Mouse (Mus musculus) NIH3T3 (cell line): ENCODE data around the gene Palld.

Experiments used
- DNase-seq: peaks from one replicate; pipeline ENCODE4 v3.0.0-alpha.2; 2012; ENCODE audit warnings: low read depth

The Palld gene

DNA sequence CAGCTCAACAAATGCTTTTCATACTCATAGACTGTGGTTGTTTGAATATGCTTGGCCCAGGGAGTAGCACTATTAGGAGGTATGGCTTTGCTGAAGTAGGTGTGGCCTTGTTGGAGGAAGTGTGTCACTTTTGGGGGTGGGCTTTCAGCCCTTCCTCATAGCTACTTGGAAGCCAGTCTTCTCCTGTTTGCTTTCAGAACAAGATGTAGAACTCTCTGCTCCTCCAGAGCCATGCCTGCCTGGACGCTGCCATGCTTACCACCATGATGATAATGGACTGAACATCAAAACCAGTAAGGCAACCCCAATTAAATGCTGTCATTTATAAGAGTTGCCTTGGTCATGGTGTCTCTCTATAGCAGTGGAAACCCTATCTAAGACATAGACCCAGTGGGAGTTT lies 217.2 kb downstream of the Palld start:
- no peak for DNase-seq

DNA sequence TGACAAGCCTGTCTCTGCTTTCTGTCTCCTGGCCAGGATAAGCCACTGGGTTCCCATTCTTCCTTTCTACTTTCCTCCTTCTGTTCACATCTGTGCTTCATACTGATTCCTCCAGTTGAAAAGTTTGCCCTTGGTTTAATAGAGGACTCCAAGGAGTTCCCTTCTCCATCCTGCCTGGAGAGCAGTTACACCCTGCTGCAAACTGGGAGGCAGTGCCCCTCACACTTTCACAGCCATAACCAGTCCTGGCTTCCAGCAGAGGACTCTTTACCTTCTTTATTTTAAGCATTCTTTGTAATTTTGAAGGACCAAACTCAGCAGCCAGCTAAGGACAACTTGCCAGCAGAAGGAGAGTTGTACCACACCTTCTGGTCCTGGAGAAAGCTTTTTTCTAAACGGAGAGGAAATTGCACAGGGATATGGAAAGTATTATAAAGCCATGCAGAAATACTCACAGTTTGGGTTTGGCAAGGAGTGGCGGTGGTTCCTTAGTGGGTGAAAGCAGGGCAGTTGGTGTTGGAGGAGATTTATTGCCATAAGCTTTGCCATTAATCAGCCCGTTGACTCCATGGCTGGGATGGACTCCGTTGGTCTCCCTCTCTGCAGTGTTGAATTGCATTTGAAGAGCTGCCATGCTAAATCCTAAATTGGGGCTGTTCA lies 218.1 kb downstream of the Palld start:
- no peak for DNase-seq

DNA sequence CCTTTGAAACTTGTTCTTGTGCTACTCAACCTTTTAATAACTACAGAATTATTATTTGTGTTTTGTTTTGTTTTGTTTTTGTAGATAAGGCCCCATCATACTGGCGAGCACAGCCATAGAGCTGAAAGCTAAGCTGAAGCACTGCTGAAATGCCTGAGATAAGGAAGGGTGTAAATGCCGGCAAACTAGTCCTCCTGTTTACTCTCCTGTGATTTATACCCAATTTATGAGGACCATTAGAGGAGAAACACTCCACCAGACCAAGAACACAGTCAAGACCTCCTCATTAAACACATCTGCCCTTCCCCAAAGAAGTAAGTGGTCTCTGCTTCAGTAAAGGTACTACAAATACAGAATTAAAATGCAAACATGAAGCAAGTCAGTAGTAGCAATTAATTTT lies 219.6 kb downstream of the Palld start:
- no peak for DNase-seq

DNA sequence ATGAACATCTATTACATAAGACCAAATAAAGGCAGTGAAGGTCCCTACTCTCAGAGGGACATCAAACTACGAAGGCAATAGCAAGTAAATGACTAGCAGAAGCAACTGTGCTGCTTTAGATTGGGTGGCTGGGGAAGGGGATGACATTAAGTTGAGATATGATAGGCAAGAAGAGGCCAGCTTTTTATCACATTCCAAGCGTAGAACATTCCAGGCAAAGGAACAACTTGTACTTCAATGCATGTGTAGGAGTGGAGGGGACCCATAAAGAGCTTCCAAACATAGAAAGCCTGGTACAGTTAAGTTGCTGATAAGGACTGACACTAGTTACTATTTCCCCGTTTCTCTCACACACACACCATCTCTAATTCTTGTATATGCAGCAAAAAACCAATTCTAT lies 221.3 kb downstream of the Palld start:
- no peak for DNase-seq

DNA sequence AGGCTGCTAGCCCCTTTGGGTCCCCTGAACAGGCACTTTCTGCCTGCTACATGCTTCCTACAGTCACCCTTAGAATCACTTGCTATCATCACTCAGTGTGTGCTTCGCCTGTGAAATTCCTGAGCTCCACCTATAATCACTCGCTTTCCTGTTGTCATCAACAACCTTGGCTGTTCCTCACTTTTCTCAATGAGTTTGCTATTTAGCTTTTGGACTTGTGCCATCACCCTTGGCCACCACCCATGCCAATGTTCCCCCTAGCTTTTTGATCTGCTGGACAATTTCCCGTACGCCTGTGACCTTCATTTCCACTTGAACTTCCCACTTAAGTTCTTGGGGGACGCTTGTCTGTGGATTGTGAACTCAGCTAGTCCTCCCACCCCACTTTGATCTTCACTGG lies 225.3 kb downstream of the Palld start:
- DNase-seq: no peak

DNA sequence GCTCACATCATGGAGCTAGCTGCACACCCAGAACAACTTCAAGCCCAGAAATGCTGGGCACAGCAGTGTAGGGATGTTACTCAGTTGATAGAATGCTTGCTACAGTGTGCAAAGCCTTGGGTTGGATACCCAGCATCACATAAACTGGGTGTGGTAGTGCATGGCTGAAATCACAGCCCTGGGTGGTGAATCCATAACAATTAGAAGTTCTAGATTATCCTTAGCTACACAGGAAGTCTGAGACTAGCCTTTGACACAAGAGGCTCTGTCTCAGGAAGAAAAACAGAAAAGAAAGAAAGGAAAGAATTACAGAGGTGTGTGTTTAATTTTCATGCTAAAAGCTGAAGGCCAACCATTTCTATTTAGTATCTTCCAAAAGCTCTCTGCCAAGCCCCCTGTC lies 231.3 kb downstream of the Palld start:
- DNase-seq: no peak

DNA sequence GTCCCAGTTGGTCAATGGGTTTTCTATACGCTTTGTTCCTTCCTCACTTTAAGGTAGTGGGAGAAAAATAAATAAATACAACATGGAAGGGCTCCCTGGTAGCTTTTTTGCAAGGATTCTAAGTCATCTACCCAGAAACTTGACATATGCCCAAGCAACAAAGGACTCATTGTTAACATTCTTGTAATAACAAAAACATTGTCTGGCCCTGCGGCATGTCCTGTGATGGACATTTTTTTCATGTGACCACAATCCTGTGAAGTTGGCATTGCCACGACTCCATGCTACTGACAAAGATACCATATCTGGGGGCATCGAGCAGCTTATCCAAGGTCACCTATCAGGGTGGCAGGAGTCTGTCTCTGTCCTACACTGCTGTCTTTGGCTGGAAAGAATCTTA lies 232.1 kb downstream of the Palld start:
- no peak for DNase-seq

DNA sequence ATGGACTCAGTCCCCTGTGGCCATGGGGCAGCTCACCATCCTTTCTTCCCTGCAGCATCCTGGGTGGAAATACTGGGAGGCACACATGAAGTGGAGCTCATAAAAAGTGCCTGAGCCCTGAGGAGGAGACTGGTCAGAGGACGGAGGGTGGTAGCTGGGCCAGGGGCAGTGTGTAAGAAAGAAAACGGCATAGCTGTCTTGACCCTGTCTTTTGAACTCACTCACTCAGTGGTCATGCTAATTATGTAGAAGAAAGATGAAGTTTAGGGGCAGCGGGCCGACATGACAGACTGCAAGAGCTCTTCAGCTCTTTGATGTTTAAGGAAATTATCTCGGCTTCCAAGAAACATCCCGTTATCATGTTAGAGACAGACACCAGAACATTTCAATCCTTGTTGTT lies 235.6 kb downstream of the Palld start:
- no peak for DNase-seq

DNA sequence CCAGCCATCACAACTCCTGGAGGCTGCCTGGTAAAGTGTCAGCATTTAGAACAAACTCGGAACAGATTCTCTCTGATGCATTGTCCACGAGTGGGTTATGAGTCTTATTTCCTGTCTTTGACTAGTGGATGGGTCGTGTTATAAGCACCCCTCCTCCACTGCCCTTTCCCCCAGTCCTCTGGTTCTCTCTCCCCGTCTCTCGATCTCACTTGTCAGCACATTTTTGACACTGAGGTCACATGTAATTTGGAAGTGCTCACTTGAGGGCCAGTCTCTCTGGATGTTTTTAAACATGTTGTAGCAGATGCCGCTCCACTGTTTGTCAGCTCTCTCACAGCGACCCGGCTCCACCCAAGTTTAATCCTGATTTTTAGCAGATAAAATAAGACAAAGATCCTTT lies 237.5 kb downstream of the Palld start:
- peak; percentile 9 for DNase-seq

DNA sequence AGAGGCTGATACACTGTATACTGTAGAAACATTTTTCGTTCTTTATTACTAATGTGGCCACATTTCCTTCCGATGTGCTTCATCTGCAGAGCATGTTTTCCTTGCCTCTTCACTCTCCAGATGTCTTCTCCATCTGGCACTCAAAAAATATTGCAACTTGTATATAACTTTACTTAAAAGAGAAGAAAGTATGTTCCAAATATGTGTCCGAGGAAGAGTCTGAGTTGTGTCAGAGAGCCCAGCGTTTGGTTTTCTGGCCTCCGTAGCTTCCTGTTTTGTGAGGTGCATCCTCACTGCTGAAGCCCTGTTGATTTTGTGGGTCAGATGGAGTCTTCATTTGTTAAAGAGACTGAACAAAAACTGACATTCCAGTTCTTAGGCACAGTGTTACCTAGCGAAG lies 238.3 kb downstream of the Palld start:
- DNase-seq: no peak

DNA sequence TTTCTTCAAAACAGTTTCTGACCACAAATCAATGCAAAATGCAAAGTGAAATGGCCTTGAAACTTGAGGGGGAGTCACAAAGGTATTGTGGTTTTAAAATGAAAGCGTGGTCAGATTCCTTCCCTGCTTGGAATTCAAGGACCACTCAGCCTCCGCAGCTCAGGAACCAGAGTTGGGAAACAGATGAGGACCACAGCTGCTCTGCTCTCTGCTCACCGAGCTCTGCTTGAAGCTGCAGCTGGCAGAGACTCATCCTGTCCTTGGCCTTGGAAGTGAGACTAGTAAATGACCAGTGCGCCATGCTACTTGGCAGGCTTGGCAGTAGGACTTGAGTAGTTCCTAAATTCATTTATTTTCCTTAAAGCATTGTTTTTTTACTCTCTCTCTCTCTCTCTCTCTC lies 239.7 kb downstream of the Palld start:
- DNase-seq: peak; percentile 6

DNA sequence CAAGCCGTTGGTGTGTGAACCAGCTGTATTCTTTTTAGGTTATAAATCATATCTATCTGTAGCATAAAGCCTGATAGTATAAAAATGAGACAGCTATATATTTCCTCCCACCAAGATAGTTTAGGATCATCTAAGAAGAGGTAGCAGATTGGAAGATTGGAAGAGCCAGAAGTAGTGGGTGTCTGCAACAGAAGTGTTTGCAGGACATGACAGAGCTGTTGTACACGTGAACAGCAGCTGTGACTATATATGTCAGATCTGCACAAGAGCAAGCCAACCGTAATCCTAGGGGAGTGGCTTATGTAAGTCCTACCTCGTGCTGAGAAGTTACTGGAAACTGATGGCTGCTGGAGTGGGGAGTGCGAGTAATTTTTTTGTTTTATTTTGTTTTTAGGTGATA lies 240.9 kb downstream of the Palld start:
- no peak for DNase-seq

DNA sequence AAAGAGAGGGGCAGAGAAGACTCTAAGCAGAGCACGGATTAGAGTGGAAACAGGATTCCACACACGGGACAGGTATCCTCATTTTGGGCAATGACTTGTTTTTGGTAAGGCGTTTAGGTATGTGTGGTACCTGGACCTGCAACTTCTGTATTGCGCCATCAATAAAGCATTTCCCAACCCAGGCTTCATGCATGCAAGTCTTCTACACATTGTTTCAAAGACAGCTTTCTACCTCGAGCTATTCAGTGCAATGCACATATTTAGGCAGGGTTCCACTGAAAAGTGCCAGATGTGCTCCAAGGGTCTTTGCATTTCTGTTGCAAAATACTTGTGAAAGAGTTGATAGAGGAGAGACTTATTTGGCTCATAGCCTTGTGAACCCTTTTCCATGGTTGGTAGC lies 241.5 kb downstream of the Palld start:
- no peak for DNase-seq

DNA sequence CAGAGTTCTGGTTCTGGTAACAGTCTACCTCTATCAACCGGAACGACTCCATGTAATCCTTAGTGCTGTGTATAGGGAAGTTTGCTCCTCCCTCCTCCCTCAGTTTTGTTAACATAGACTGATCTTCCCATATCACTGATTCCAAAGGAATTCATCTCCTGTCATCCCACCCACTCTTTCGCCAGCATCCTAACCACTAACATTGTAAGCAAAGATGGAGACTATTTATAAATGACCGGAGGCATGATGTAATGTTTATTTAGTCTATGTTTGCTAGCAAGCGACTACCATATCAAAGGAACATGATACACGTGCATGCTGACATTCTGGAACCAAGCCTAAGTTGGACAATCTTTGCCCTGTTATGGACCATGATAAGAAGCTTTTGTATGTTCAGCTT lies 250.5 kb downstream of the Palld start:
- no peak for DNase-seq

DNA sequence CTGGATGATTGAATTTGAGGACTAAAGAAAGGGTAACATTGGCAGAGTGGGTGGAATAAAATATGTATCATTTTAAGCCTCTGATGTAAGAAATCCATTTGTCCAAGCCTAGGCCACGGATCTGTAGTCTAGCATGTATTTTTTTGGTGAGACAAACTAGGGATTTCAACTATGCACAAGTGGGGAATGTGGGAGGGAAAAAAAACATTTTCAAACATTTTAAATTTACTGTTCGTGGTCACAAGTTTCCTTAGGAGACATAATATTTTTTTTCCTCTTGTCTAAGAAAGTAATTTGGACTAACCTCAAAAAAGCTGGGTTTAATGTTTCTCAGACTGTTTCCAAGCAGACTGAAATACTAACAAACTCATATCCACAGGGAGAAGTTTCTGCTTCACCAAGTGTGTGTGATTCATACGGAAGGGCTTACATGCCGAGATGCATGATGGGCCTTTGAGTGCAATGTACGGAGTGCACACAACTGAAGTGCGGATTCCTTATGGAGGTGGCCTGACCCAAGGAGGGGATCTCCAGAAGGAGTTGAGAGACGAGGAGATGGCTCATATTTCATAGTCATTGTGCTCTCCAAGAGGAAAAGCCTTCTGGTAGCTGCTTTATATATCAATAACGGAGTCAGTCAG lies 256.2 kb downstream of the Palld start:
- DNase-seq: peak; percentile 44

DNA sequence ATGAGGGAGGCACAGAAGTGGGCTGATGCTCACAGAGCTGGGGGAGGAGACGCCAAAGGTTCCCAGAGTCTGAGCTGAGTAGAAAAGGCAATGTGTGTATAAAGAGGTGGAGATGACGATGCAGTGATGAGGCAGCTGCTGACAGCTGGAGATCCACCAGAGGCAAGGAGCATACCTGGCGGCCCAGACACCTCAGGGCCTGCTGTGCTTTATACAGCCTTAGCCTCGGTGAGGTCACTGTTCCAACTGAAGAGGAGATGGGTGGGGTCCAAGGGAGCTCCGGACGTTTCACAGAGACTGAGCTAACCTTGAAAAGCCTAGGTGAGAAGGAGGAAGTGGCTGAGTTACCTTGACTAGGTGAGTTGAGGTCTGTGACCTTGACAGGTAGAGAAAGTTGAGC lies 256.8 kb downstream of the Palld start:
- DNase-seq: no peak

DNA sequence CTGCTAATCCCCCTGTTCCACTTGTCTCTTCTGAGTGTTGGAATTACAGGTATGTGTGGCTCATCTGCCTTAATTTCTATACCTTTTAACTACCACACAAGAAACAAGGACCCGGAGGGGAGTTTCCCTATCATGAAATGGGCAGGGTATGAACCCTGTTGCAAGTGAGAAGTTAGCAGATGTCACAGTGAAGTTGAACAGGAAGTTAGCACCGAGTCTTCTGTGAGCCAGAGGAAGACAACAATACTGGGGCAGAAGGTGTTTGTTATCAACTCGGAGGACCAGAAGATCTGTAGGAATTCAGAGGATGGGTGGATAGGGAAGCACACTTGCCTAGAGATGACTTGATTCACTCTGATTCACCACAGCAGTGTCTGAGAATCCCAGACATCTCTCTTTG lies 259.3 kb downstream of the Palld start:
- DNase-seq: no peak

DNA sequence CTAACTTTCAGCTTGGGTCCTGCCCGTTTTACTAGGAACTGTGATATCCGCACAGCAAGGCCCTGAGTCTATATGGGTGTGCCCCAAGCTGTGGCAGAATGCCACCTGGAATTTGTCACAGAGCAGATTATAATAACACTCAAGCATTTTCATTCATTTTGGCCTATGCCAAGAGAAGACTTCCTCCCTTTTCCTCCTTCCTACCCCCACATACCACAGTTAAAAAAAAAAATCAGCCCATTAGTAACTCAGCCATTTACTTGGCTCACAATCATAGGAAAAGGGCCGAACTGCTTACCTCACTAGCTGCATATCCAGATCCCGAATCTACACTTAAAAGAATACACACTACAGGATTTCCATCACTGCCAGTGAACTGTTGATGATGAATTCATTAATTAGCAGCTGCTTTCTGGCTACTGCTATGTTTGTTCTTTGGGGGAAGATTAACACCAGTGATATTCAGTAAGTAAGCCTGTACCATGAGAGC lies 260.1 kb downstream of the Palld start:
- peak; percentile 39 for DNase-seq

DNA sequence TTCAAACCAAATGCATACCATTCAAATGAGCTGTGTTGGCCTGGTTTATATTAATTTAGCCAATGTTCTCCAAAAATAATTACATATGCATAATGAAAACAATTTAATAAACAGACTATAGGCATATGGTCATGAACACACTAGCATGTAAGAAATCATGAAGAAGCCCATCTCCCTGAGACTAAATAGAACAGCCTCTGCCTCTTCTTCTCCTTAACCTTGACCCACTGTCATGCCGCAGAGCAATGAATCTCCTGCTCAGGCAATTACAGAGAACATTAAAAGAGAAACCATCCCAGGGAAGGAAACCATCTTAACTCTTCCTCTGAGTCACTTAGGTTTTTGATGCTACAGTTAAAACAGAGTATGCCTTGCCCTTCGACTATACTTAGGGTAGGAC lies 262.9 kb downstream of the Palld start:
- DNase-seq: no peak

DNA sequence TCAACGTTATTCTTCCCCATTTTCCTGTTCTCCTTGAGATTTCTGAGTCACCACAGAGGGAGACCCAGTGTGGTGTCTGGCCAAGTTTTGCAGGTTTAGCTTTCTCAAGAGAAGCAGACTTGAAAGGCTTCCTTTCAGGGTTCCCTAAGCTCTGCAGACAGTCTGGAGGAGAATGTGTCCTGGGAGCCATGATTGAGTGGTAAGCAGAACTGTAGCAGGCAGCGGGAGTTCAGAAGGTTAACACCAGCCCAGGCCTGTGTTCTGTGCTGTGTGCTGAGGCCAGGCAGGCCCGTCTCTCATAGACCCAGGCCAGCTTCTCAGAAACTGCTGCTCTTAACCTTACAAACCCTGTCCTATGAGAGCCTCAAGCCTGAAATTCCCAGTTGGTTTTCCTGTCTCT lies 263.5 kb downstream of the Palld start:
- peak; percentile 75 for DNase-seq

DNA sequence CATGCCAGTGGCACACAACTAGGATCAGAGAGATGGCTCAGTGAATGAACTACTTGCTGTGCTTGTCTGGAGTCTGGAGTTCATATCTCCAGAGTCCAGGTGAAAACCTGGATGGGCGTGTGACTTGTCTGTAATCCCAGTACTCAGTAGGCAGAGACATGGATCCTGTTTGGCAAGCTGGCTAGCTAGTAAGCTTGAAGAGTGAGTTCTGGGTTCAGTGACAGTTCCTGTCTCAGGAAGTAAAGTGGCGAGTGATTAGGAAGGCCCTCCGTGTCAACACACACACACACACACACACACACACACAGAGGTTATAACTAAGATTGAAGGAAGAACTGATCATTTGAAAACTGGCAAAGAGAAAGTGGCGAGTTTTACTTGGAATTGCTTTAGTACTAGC lies 264.8 kb downstream of the Palld start:
- no peak for DNase-seq

DNA sequence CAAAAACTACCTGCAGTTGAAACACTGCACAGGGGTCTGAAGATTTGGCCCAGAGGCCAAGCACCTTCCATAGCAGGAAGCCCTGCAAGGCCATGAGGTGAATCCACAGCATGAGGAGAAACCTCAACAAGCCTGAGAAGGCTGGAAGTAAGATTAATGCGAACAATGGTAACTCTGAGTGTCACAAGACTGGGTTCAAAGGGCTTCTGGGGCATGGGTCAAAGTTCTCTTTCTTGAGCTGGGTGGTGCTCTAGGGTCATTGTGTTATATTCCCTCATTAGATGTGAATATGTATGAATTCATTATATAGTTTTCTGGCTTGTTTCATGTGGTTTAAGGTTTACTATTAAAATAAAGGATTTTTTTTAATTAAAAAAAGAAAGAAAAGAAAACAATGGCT lies 267.7 kb downstream of the Palld start:
- no peak for DNase-seq

DNA sequence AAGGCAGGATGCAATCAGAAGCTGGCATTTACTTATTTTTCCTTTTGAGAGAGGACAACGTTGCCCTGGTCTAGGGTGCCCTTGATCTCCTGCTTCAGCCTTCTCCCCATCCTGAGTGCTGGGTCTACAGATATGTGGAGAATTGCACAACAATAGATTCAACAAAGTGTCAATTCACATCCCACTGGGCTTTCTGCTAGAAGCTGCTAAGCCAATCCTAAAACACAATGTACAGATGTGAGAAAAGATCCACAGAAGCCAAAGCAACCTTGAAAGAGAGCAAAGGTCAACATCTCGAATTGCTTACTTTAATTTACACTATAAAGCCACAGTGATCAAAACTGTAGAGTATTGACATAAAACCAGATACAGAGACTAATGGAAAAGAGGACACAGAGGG lies 270.2 kb downstream of the Palld start:
- no peak for DNase-seq

DNA sequence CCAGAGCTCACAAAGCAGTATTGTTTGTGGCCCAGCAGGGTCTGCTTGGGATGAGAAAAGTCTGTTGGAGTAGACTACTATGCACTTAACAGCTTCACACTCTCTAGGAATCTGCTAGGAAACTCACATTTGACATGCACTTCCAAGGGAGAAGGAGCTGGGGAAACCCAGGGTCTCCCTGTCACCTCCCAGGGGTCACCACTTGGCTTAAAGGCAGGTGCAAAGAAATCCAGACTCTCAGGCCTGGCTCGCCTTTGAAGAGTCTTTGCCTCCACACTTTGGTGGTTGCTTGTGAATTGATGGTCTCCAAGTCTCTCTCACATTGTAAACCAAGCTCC lies 272.9 kb downstream of the Palld start:
- DNase-seq: no peak
